Mouse (Mus musculus) large intestine, adult 2 months (tissue): ENCODE results near the gene Mrpl41. TPM values are rescaled to one million over a fixed set of nuclear protein-coding genes. Genes with fewer than 3 reads are reported as not detected.
"Not testable (repeated sequence)": the region's sequence is repeated elsewhere in the genome, so short reads cannot be mapped to it uniquely, and the experiment has no call there.

Source experiments
- DNase-seq: peaks from one replicate; pipeline ENCODE4 v3.0.0-alpha.2; 2012; ENCODE audit warnings: low read depth, low spot score
- WGBS: fragments of 180-500 bp; shearing (Covaris S2); methylation state at CpG from one replicate; pipeline ENCODE4 v1.1.7; 2018; 5-methylcytosine and 5-hydroxymethylcytosine counted together
- polyA plus RNA-seq: library from polyadenylated mRNA; depleted of rRNA; stranded (reverse); fragments of >200 nt; gene quantifications from 2 replicates; pipeline ENCODE4 v1.2.3, GENCODE M21; 2012; rRNA removed

Mrpl41 gene
- polyA plus RNA-seq, 1 experiment, result 39.9 TPM

DNA sequence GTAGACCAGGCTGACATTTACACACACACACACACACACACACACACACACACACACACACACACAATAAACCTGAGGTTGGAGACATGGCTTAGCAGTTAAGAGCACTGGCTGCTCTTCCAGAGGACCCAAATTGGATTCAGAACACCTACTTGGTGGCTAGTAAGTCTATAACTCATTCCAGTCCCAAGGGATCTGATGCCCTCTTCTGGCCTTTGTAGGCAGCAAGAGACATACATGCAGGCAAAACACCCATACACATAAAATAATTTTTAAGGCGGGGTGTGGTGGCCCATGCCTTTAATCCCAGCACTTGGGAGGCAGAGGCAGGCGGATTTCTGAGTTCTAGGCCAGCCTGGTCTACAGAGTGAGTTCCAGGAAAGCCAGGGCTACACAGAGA lies 30.6 kb downstream of the Mrpl41 start:
- WGBS, result 38% methylated on average over 2 of the region's 2 CpGs
- not testable (repeated sequence) for DNase-seq

DNA sequence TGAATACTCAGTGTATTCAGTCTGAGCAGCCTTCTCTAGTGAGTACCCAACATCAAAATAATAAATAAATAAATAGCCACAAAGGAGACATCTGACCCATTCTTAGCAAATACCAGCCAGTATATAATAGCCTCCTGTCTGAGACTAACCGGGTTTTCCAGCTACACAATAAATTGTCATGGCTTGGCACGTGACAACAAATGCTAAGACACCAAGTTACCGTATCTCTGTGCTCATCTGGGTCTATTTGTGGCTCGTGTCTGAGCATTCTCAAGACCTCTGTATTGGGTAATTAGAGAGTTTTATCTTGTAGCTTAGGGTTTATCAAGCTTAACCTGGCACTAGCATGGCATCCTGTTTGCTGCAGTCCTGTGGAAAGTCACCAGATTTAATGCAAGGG lies 32.8 kb downstream of the Mrpl41 start:
- no peak for DNase-seq
- 70% methylated on average over 4 of the region's 4 CpGs for WGBS

DNA sequence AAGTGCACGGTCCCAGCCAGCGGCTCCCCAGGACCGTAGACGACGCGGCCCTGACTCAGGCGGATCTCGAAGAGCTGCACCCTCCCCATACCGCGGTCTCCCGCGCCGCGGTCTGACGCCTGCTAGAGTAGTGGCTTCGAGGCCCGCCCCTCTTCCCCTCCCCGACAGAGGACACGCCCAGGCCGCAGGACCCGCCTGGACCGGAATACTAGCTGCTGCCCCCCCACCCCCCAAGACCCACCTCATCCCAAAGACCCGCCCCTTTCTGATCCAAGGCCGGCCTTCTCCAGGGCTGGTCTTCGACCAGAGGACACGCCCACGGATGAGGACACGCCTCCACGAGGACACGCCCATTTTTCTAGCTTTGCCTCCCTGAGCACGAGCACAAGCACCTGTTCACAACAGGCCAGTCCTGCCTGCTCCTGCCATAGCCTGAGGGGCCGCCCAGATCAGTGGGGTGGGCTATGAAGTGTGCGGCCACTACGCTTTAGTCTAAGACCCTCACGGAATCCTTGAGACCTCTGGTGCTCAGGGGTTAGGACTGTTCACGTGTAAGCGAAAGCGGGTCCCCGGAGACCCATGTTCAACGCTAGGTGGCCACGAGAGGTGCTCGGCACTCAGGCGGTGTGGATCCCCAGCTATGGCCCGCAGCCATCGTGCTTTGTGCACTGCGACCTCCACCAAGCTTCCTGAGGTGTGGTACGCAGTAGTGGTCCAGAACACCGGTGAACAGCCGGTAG lies 39.7 kb downstream of the Mrpl41 start, which contains the start of gene Arrdc1:
Gene Arrdc1, minus strand, starts transcription at position 196 of the 740 bp plus-strand sequence.
- WGBS, result 1% methylated on average over 49 of the region's 49 CpGs
- peak; percentile 95 for DNase-seq

DNA sequence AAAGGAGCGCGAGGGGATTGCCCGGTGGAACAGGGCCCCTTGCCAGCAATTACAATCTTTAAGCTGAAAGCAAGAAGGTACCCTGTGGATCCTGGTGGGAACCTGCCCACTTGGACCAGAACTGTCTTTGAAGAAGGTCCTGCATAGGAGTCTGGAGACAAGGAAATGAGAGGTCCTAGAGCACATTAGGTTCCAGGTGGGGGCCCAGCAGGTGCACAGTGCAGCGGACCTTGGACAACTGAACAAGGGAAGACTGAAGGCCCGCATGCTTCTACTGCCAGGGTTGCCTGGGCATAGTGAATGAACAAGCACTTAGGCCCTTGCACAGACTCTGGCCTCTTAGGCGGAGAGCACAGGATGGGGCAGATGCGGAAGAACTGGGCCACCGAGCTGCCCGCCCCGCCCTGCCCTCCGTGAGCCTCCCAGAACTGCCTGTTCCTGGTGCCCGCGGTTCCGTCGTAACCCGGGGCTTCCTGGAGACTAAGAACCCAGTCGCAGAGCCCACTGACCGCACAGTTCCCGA lies 40.4 kb downstream of the Mrpl41 start:
- DNase-seq, result no peak
- WGBS, result 2% methylated on average over 19 of the region's 19 CpGs

DNA sequence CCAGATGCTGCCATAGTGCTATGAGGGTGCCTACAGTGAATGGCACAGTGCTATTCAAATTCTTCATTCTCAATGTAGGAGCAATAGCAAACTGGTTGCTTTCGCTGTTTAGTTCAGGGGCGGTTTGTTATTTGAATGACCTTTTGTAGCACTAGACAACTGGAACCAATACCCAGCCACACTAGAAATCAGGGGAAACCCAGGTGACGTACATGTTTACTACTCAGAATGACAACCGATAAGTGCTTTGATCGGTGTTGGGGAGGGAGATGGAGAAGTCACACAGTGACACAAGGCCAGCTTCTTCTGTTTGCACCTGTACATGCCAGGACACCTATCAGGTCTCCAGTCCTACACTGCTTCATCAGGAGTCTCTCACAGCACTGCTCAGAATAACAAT lies 45.3 kb downstream of the Mrpl41 start:
- WGBS, result 92% methylated on average over 5 of the region's 5 CpGs
- DNase-seq, result no peak

DNA sequence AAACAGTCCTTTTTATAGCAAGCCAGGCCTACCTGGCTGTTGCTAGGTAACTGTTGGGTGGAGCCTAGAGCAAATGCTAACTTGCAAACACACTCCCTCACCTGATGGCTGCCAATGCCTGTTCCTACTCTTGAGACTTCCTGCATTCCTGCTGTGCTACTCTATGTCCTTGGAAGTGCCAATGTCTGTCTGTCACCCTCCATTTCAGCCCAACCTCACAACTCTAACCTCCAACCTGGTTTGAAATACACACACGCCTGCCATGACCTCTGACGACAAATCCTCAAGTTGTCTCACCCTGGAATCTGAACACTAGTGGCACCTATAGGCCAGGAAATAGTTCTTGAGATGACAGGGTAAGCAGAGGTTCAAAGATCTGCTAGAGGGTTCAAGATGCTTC lies 45.8 kb downstream of the Mrpl41 start:
- DNase-seq, result peak; percentile 64
- 34% methylated on average over 2 of the region's 2 CpGs for WGBS

DNA sequence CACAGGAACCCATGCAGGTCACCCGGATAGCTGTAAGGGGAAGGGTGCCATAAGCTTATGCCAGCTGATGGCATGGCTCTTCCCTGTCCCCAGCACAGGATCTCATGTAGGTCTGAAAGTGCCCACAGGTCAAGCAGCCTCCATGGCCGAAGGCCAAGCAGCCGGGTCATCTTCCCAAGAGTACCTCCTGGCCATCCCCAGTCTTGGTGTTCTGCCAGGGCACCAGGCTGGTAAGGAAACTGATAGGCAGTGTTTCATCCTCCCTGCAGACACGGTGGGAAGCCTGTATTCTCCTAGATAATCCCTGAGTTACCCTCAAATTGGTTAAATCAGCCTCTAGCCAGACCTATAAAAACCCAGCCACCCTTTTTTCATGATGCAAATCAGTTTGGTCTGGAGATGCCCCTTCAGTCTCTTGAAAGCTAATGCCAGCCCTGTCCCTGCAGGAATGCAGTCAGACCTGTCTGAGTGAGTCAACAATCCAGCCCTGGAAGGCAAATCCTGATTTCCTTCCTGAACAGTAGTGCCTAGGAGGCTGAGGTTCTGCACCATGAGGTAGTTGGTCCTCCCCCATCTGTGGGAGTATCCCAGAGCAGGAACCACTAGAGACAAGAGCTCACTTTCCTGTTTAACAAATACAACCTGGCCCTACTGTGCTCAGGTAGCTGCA lies 47.0 kb downstream of the Mrpl41 start:
- peak; percentile 87 for DNase-seq
- 31% methylated on average over 4 of the region's 4 CpGs for WGBS

DNA sequence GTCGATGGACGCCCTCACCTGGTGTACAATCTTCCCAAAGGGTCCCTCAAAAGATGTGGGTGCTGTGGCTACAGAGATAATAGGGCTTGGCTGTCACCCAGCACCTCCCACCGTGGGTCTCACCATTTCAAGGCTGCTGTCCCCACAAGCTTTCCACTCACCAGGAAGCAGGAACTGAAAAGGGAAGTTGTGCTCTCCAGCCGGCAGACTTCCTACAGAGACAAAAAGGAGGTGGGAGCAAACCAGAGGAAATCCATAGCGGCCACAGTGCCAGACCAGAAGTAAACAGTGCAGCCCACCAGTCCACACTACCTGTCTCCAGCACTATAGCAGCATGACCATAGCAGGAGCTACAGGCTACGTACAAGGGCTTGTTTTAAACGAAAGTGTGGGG lies 47.9 kb downstream of the Mrpl41 start:
- no peak for DNase-seq
- WGBS, result 56% methylated on average over 7 of the region's 7 CpGs

DNA sequence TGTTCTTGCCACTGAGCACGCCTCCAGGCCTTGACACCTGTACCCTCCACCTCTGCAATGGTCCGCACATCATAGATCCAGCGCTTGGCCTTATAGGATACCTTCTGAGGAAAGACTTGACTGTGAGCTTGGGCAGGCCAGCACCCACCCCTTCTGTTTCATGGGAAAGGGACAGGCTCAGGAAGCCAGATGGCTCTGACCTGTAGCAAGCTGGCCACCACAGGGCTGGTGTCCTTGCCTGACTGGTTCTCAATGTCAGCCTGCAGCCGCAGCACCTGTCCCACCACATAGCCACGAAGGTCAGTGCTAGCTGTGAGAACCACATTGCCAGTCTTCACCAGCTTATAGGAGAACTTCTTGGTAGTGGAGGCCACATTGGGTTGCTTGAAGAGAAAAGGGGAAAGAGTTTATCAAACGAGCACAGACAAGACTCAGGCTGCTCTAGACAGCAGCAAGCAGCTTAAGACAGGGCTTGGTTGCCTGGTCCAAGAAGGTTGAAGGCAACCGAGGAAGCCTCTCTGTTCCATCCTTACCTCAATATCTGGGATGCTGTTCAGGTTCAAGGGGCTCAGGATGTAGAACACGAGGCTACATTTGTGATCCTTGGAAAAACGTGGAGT lies 48.4 kb downstream of the Mrpl41 start:
- DNase-seq, result no peak
- WGBS, result 86% methylated on average over 9 of the region's 9 CpGs

DNA sequence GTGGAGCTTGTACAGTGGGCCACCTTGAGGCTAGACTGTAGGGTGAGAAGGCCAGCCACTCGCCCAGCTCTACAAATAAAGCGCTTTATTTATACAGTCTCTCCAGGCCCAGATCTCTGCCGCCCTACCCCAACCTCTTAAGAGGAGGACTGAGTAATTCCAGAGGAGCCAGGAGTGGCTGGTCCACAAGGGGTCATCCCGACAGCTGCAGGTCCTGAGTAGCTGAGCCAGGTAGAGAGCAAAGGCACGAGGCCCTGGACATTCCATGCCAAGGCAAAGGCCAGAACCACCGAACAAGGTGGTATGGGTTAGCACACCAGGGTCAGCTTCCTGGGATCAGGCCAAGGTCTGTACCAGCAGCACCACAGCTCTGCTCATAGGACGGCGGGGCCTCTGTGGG lies 49.6 kb downstream of the Mrpl41 start:
- no peak for DNase-seq
- WGBS, result 83% methylated on average over 8 of the region's 8 CpGs

Other genes starting within 250 kb of the Mrpl41 start
- gene Cacna1b, start 211.9 kb downstream of the Mrpl41 start, polyA plus RNA-seq, result 2.1 and 4.2 TPM in 2 replicates
- 39.0 and 47.1 TPM in 2 replicates for gene Ehmt1, start 55.5 kb downstream of the Mrpl41 start, polyA plus RNA-seq
- 175 and 179 TPM in 2 replicates for gene Arrdc1, start 39.8 kb downstream of the Mrpl41 start, polyA plus RNA-seq
- 10.7 and 12.0 TPM in 2 replicates for gene Zmynd19, start 25.3 kb downstream of the Mrpl41 start, polyA plus RNA-seq
- gene Dph7, start 12.7 kb downstream of the Mrpl41 start, polyA plus RNA-seq, result 10.0 and 10.8 TPM in 2 replicates
- gene Pnpla7, start 935 bp upstream of the Mrpl41 start, polyA plus RNA-seq, result 11.0 and 23.4 TPM in 2 replicates
- 48.7 and 62.3 TPM in 2 replicates for gene Nsmf, start 79.3 kb upstream of the Mrpl41 start, polyA plus RNA-seq
- 176 and 274 TPM in 2 replicates for gene Entpd8, start 105.2 kb upstream of the Mrpl41 start, polyA plus RNA-seq
- gene Noxa1, start 120.1 kb upstream of the Mrpl41 start, polyA plus RNA-seq, result 39.3 and 46.9 TPM in 2 replicates
- gene Nrarp, start 205.7 kb upstream of the Mrpl41 start, polyA plus RNA-seq, result 23.6 and 24.9 TPM in 2 replicates
- 22.7 and 31.7 TPM in 2 replicates for gene Tor4a, start 221.8 kb upstream of the Mrpl41 start, polyA plus RNA-seq
- 60.9 and 89.7 TPM in 2 replicates for gene Nelfb, start 236.4 kb upstream of the Mrpl41 start, polyA plus RNA-seq
- not detected in 2 replicates for gene Stpg3, start 239.5 kb upstream of the Mrpl41 start, polyA plus RNA-seq
- not detected in 2 replicates for gene Fam166a, start 243.6 kb upstream of the Mrpl41 start, polyA plus RNA-seq
- 937 and 978 TPM in 2 replicates for gene Tubb4b, start 249.6 kb upstream of the Mrpl41 start, polyA plus RNA-seq